Mouse (Mus musculus): ENCODE data around the gene Gimap7.

GRCm38 (mm10) chr6:48727761-48728160 is 9.3 kb downstream of the Gimap7 start:
- TF ChIP-seq TAL1 (IDR thresholded peaks at IDR 0.05; ENCODE audit: low read length) (no peak), GATA1 (IDR thresholded peaks at IDR 0.05; ENCODE audit: low read length) (no peak)
